Mouse (Mus musculus) C2C12 (cell line): Measurements from ENCODE around the gene Ncapg.

Source experiments
- CTCF ChIP-seq: IDR thresholded peaks from one replicate; pipeline ENCODE4 v1.5.1; 2011; ENCODE audit not compliant: control insufficient read depth, insufficient read depth, insufficient read length
- FOSL1 ChIP-seq: IDR thresholded peaks from one replicate; pipeline ENCODE4 v1.8.0; 2011; ENCODE audit warnings: mild to moderate bottlenecking, low read length; ENCODE audit not compliant: poor library complexity, insufficient read depth, severe bottlenecking
- MAX ChIP-seq: IDR thresholded peaks from one replicate; pipeline ENCODE4 v1.6.1; 2011; ENCODE audit warnings: mild to moderate bottlenecking, control low read depth
- MYOG ChIP-seq: IDR thresholded peaks from one replicate; pipeline ENCODE4 v1.6.1; 2011; ENCODE audit not compliant: control insufficient read depth, insufficient read length; ENCODE audit errors: extremely low read depth
- USF1 ChIP-seq: IDR thresholded peaks from one replicate; pipeline ENCODE4 v1.6.1; 2011; ENCODE audit warnings: low read depth, mild to moderate bottlenecking, control low read depth, moderate library complexity

DNA sequence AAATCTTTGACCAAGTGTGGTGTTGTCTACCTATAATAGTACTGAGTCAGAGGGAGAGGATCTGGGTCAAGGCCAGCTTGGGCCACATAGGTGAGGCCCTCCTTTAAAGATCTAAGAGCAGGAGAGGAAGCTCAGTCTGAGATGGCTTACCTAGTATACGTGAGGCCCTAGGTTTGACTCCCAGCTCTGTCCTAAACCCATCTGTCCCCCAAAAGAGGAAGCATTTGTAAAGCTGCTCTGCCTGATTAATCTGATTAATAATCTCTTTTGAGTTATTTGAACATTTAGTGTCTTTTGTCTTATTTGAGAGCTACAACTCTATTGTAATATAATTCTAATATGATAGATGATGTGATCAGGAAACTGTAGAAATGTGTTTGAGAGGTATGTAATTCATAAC lies 13.7 kb downstream of the Ncapg start:
- TF ChIP-seq CTCF (no peak), USF1 (no peak), FOSL1 (no peak), MYOG (no peak), MAX (no peak)
